Mouse (Mus musculus) forebrain, postnatal 0 days (tissue): ENCODE results near the gene Cotl1. TPM values are rescaled to one million over a fixed set of nuclear protein-coding genes. Genes with fewer than 3 reads are reported as not detected.

Experiments
- ATAC-seq: fragments of 200-750 bp; cut with Nextera tagmentation; 2 replicates; pipeline ENCODE4 v1.8.0; 2017; ENCODE audit warnings: mild to moderate bottlenecking, moderate library complexity
- DNase-seq: peaks from one replicate; pipeline ENCODE4 v3.0.0-alpha.2; 2015
- H3K27ac ChIP-seq: fragments of 300-500 bp; sonication (generic); 2 replicates; pipeline ENCODE4 v1.5.1; 2014; ENCODE audit warnings: low read depth, mild to moderate bottlenecking, antibody characterized with exemption, low read length, moderate library complexity, mixed read lengths
- H3K27me3 ChIP-seq: fragments of 300-500 bp; sonication (generic); 2 replicates; pipeline ENCODE4 v1.6.1; 2014; ENCODE audit warnings: mild to moderate bottlenecking, low read length, mixed read lengths; ENCODE audit not compliant: insufficient read depth
- H3K36me3 ChIP-seq: fragments of 300-500 bp; sonication (generic); 2 replicates; pipeline ENCODE4 v1.6.1; 2014; ENCODE audit warnings: mild to moderate bottlenecking, moderate library complexity; ENCODE audit not compliant: insufficient read depth
- H3K4me1 ChIP-seq: fragments of 300-500 bp; sonication (generic); 2 replicates; pipeline ENCODE4 v1.6.1; 2014; ENCODE audit warnings: antibody characterized with exemption; ENCODE audit not compliant: insufficient read depth
- H3K4me2 ChIP-seq: fragments of 300-500 bp; sonication (generic); 2 replicates; pipeline ENCODE4 v1.6.1; 2014; ENCODE audit warnings: low read depth, mild to moderate bottlenecking, moderate library complexity
- H3K4me3 ChIP-seq: fragments of 300-500 bp; sonication (generic); 2 replicates; pipeline ENCODE4 v1.5.1; 2014; ENCODE audit warnings: low read depth, low read length, mixed read lengths
- H3K9ac ChIP-seq: fragments of 300-500 bp; sonication (generic); 2 replicates; pipeline ENCODE4 v1.6.1; 2014; ENCODE audit warnings: mild to moderate bottlenecking
- H3K9me3 ChIP-seq: fragments of 300-500 bp; sonication (generic); 2 replicates; pipeline ENCODE4 v1.6.1; 2016; ENCODE audit warnings: low read length
- CTCF ChIP-seq: sonication (generic); IDR thresholded peaks from 2 replicates; pipeline ENCODE4 v1.5.1; 2016; ENCODE audit warnings: antibody characterized with exemption, control low read depth, low read depth
- WGBS: fragments of 180-500 bp; shearing (Covaris S2); extraction: QIAGEN DNeasy Blood & Tissue Kit; methylation state at CpG from one replicate; pipeline ENCODE4 v1.1.7; 2014; 5-methylcytosine and 5-hydroxymethylcytosine counted together
- polyA plus RNA-seq: library from polyadenylated mRNA; unstranded; fragments of >200 nt; fragmentation: Nextera tagmentation; extraction: Ambion mirVana; gene quantifications from 2 replicates; pipeline ENCODE4 v1.2.1, GENCODE M21; 2015
- total RNA-seq: library from RNA; depleted of rRNA; stranded (reverse); fragments of >200 nt; gene quantifications from 2 replicates; pipeline ENCODE4 v1.2.3, GENCODE M21; 2014

Cotl1 gene
- total and polyA plus RNA-seq, 2 experiments from 2014 or later: 134 to 224 TPM

DNA sequence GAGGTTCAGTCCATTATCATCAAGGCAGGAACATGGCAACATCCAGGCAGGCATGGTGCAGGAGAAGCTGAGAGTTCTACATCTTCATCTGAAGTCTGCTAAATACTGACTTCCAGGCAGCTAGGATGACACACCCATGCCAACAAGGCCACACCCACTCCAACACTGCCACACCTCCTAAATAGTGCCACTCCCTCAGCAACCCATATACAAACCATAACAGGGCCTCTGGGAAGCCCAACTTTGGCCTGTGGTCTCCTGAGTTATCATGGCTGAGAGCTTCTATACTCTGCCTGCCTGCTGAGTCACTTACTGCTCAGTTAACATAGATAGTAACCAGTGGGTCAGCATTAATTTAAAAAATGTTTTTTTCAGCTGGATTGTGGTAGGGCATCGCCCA lies 32.8 kb upstream of the Cotl1 start:
- 98% methylated on average over 1 of the region's 1 CpGs for WGBS
- H3K4me3 ChIP-seq: no peak overlapping the region

DNA sequence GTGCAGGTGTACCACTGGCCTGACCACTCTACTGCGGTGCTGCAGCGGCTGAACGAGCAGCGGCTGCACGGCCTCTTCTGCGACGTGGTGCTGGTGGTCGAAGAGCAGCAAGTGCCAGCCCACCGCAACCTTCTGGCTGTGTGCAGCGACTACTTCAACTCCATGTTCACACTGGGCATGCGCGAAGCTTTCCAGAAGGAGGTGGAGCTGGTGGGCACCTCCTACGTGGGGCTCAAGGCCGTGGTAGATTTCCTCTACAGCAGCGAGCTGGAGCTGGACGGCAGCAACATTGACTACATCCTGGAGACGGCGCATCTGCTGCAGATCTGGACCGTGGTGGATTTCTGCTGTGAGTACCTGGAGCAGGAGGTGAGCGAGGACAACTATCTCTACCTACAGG lies 29.3 kb upstream of the Cotl1 start:
- 88% methylated on average over 20 of the region's 20 CpGs for WGBS
- ATAC-seq (no peak), DNase-seq (no peak)
- Histone ChIP-seq H3K9ac (no peak overlapping the region), H3K4me1 (no peaks in the 10 kb centered on the region), H3K4me2 (no peak overlapping the region), H3K36me3 (peaks cover 36% of the 10 kb centered on the region), H3K27ac (no peak overlapping the region), H3K9me3 (no peaks in the 10 kb centered on the region), H3K27me3 (no peaks in the 10 kb centered on the region), H3K4me3 (no peak overlapping the region)
- no peak for TF ChIP-seq CTCF

More for the DNA sequence above, 32.8 kb upstream of the Cotl1 start:
- Histone ChIP-seq H3K4me1 (no peaks in the 10 kb centered on the region), H3K27me3 (no peaks in the 10 kb centered on the region), H3K9ac (no peak overlapping the region), H3K36me3 (peaks cover 47% of the 10 kb centered on the region), H3K27ac (no peak overlapping the region), H3K9me3 (no peaks in the 10 kb centered on the region), H3K4me2 (no peak overlapping the region)
- TF ChIP-seq CTCF: no peak
- ATAC-seq (no peak), DNase-seq (no peak)

DNA sequence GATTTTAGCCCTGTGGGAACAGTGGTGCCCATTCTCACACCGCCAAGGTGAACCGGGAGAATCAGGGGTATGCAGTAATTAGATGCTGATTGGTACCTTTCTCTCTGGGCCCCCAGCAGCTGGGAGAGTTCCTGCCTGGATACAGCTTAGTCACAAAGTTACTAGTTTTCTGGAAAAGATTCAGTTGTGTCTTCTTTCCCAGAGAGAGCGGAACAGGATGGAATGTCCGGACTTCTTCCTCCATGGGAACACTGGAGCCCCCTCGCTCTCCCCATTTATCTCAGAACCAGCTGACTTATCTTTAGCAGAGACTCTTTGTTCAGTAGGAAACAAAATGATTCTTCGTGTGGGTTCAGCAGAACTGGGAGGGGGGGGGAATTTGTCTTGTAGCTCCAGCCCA lies 22.4 kb upstream of the Cotl1 start:
- DNase-seq (no peak), ATAC-seq (peak; percentile 26)
- 11% methylated on average over 6 of the region's 6 CpGs for WGBS
- Histone ChIP-seq H3K4me1 (no peaks in the 10 kb centered on the region), H3K9me3 (no peaks in the 10 kb centered on the region), H3K9ac (peak overlapping the region; percentile 83), H3K27ac (no peak overlapping the region), H3K27me3 (no peaks in the 10 kb centered on the region), H3K4me3 (peak overlapping the region; percentile 76), H3K36me3 (0 out of 2 replicates have a peak, but pooled peaks cover 3% of the 10 kb centered on the region), H3K4me2 (peak overlapping the region; percentile 87)
- TF ChIP-seq CTCF: no peak

DNA sequence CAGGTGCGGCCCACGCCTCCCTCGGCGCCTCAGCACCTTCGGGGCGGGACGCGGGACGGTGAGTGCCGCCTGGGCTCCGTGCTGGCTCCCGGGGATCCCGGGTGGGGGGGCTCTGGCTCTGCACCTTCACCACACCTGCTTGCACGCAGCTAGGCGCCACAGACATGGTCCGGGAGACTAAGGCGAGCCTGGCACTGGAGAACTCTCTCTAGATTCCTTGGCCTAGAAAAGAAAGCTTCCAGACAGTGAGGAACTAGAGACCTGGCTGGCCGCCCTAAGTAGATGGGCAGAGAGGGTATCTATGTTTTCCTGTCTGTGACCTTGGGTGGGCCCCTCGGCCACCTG lies 22.0 kb upstream of the Cotl1 start:
- H3K27me3 ChIP-seq: no peaks in the 10 kb centered on the region
- 1% methylated on average over 18 of the region's 19 CpGs for WGBS
- H3K4me2 ChIP-seq: peak overlapping the region; percentile 87
- H3K4me1 ChIP-seq: no peaks in the 10 kb centered on the region
- H3K9ac ChIP-seq: peak overlapping the region; percentile 83
- H3K36me3 ChIP-seq: 0 out of 2 replicates have a peak, but pooled peaks cover 3% of the 10 kb centered on the region
- DNase-seq: no peak
- peak overlapping the region; percentile 76 for H3K4me3 ChIP-seq
- ATAC-seq: no peak
- H3K27ac ChIP-seq: peak overlapping the region; percentile 64; the same call in 1 of the 2 replicates
- no peak for TF ChIP-seq CTCF
- no peaks in the 10 kb centered on the region for H3K9me3 ChIP-seq

DNA sequence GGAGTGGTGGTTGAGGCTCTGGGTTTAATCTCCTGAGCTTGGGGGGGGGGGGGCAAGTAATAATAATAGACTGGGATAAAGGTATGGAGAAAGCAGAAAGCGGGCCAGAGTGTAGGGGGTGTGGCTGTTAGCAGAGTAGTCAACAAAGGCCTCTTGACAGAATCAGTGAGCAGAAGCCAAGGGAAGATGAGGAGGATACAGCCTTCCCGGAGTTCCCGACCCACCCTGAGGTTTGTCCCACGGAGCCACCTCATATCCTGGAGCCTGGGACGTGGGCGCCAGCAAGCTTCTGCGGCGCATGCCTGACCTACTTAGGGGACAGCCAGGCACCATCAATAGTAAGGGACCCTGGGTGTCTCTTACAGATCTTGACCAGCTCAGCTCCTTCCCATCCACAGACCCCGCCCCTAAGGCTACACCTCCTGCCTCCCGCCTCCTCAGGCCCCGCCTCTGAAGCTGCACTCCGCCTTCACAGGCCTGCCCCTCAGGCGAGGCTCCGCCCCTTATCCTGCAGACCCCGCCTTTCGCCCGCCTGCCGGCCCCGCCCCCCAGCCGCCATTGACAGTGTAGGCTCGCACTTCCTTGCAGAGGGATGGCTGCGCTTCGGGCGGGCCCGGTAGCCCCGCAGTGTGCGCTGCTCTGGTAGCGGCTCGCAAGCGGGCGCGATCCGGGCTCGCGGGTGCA lies 21.5 kb upstream of the Cotl1 start, which contains the start of gene Klhl36:
Gene Klhl36 (plus strand): TSS at position 561 of the 684 bp plus-strand sequence.
- no peaks in the 10 kb centered on the region for H3K4me1 ChIP-seq
- peak within 1 kb of the TSS; percentile 64; the same call in 1 of the 2 replicates for H3K27ac ChIP-seq
- WGBS: under 1% methylated on average over 34 of the region's 35 CpGs
- H3K4me2 ChIP-seq: peak within 1 kb of the TSS; percentile 87
- peak within 1 kb of the TSS; percentile 76 for H3K4me3 ChIP-seq
- DNase-seq (peak; percentile 92), ATAC-seq (peak; percentile 98)
- no peaks in the 10 kb centered on the region; the same call in 1 of the 2 replicates for H3K27me3 ChIP-seq
- no peak for TF ChIP-seq CTCF
- no peaks in the 10 kb centered on the region for H3K9me3 ChIP-seq
- H3K36me3 ChIP-seq: 0 out of 2 replicates have a peak, but pooled peaks cover 3% of the 10 kb centered on the region
- H3K9ac ChIP-seq: peak within 1 kb of the TSS; percentile 83

DNA sequence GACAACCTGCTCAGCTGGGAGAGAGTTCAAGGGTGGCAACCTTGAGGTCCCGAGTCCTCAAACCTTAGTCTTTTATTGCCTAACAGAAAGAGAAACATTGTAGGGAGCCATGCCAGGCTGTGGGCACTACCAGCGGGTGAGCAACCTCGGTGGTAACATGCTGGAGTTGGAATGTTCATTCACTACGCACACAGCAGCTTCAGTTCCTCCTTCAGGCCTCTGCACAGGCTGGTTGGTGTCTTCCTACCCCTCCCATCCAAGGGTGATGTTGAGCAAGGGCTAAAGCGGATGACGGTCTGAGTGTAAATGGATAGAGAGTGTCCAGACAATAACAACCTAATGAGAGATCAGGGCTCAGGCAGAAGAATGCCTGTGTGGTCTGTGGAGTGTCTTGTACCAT lies 17.4 kb upstream of the Cotl1 start:
- DNase-seq: no peak
- H3K9ac ChIP-seq: no peak overlapping the region
- no peaks in the 10 kb centered on the region; the same call in 1 of the 2 replicates for H3K27me3 ChIP-seq
- TF ChIP-seq CTCF: no peak
- H3K4me1 ChIP-seq: no peaks in the 10 kb centered on the region
- H3K9me3 ChIP-seq: no peaks in the 10 kb centered on the region
- H3K36me3 ChIP-seq: no peaks in the 10 kb centered on the region
- 72% methylated on average over 6 of the region's 6 CpGs for WGBS
- no peak overlapping the region for H3K27ac ChIP-seq
- no peak for ATAC-seq
- H3K4me2 ChIP-seq: no peak overlapping the region
- H3K4me3 ChIP-seq: no peak overlapping the region

DNA sequence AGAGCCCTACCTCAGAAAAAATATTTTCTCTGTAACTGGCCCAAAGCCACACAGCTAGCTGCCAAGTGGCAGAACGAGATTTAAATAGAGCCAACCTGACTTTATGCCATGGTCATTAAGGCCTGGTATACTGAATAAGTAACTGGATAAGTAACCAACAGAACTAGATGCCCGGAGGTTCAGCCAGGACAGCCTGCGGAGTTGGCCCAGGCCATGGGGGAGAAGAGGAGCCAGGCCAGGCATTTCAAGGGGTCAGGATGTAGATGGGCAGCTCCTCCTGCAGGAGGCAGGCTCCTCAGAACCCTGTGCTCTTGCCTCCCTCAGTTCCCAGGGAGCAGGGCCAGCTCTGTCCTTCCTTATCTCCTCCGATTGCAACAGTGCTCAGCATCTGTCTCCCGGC lies 15.3 kb upstream of the Cotl1 start:
- no peaks in the 10 kb centered on the region for H3K36me3 ChIP-seq
- no peaks in the 10 kb centered on the region; the same call in 1 of the 2 replicates for H3K27me3 ChIP-seq
- DNase-seq (no peak), ATAC-seq (no peak)
- 0 out of 2 replicates have a peak, but pooled peaks have one; percentile 4 for TF ChIP-seq CTCF
- H3K27ac ChIP-seq: no peak overlapping the region
- 80% methylated on average over 5 of the region's 5 CpGs for WGBS
- no peaks in the 10 kb centered on the region for H3K4me1 ChIP-seq
- no peak overlapping the region for H3K4me2 ChIP-seq
- H3K9me3 ChIP-seq: no peaks in the 10 kb centered on the region
- H3K9ac ChIP-seq: no peak overlapping the region
- H3K4me3 ChIP-seq: no peak overlapping the region
